Mouse (Mus musculus) T-helper 2 cell (primary cell): ENCODE data around the gene Tmem203.

ENCODE experiments used
- in situ Hi-C: fragments of 300-600 bp; cut with MboI, MseI; formaldehyde crosslinking; loops from one replicate; pipeline ENCODE4 v1.15.1; 2025; ENCODE audit warnings: high pct_unique_total_duplicates

Tmem203 gene

DNA sequence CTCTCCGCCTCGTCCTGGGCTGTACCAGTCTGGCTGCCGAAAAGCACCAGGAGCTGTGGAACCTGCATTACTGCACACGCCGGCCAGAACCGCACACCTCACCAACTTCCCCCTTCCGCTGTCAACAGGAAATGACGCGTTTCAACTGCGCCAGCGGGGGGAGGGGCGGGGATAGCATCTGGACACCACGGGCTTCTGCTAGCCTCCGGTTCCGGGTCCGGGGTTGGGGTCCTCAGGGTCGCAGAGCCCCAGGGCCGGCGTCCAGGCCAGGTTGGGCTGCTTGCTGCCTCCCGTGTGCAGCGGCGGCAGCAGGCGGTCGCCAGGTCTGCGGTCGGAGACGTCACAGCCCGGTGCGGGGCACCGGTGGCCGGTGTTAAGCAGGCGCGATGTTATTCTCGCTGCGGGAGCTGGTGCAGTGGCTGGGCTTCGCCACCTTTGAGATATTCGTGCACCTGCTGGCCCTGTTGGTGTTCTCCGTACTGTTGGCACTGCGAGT is at the start of gene Tmem203:
Gene Tmem203 (plus strand): TSS at position 156 of the 496 bp plus-strand sequence.
- in situ Hi-C loops: loop anchor here (25.0 kb wide), 1 partner anchor 868 kb away; no protein-coding TSS in a partner anchor

DNA sequence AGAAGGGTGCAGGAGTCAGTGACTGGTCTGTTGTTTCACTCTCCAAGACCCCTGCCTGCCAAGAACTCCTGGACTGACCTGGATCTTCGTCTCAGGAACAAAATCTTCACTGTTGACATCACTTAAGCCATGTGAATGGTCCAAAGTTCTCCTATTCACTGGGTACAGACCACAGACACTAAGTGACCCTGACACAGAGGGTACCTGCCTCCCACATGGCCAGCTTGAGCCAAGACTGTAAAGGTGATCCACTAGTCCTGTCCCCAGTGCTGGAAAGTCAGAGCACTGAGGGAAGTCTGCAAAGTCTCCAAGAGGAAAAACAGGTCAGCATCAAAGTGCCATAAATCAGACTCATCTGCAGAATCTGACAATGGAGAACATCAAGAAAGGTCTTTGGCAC is 47.6 kb upstream of the Tmem203 start:
- in situ Hi-C loops: no loop called here

- in situ Hi-C loops: no loop called here
These were observed 44.6 kb upstream of the Tmem203 start for GRCm38 (mm10) chr2:25210686-25211085.

GRCm38 (mm10) chr2:25211121-25211670 is 44.0 kb upstream of the Tmem203 start, which contains the start of gene Nelfb:
Gene Nelfb, minus strand, starts transcription at chr2:25211489.
- in situ Hi-C loops: no loop called here

DNA sequence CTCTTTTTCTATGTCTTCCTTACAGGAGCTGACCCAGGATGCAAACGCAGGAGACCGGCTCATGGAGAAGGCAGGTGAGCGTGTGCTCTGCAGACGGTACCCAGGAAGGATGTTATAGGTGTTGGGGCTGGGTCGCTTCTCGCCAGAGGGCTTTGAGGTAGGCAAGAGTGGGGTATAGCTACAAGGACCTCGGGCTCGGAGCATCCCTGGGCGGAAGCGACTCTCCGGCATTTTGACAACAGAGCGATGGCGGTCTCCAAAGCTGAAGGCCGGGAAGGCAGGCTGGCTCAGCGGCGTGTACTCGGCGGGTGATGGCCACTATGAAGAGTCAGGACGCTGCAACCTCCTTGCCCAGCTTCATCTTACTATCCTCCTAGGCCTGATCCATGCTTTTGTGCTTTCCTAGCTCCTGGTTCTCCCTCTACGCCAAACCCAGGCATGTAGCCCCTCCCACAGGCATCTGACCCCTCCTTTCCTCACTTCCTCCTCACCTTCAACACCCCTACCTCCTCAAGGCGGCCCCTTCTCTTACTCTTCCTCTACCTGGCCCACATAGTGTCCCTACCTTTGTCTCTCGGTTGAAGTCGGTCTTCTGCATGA is 41.9 kb upstream of the Tmem203 start:
- in situ Hi-C loops: no loop called here

DNA sequence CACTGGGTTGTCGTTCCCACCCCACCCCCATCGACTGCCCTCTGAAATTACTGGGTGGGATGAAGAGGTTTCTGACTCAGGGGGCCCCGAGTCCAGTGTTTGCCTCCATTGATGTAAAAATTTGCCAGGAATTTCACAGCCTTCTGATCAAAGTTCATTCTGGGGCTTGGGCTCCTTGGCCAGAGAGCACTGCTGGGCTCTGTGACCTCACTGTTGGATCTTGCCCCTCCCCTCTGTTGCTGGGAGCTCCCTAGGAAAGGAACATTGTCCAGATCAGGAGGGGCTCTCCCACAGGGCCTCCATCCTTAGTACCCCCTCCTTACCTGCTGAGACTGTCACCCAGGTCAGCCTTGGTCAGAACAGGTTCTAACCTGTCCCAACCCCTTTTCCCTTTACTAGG is 40.8 kb upstream of the Tmem203 start, which contains the start of gene Stpg3:
Gene Stpg3 (minus strand): TSS at position 194 of the 400 bp plus-strand sequence.
- in situ Hi-C loops: no loop called here

DNA sequence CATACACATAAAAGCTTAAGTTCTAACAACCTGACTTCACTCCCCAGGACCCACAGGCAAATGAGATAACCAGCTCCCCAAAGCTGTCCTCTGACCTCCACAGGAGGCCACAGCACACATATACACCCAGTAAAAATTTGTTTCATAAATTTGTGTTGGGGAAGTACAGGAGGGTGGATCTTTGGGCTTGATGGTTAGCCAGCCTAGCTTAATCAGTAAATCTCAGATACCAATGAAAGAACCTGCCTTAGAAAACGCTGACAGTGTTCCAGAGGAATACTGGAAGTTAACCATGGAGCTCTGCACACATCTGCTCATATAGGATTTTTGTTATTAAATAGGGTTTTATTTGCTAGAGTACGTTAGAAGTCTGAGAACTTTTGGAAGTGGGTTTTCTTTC is 37.6 kb upstream of the Tmem203 start:
- in situ Hi-C loops: no loop called here

DNA sequence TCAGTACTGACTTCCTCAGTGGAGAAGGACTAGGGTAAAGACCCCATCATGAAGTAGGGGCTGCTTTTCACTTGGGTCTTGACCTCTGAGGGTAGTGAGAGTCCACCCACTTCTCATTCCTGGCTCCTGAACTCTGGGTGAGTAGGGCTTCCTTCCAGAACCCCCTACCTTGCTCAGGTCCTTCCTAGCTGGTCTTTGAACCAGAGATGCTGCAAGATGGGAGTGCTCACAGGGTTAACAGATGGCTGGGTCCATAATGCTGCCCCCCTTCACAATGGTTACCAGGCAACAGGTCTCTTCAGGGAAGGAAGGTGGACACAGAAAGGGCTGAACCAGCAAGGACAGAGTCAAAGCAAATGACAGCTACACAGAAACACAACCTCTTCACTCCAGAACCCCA is 36.8 kb upstream of the Tmem203 start, which contains the start of gene Fam166a:
Gene Fam166a (plus strand): TSS at position 301 of the 400 bp plus-strand sequence.
- in situ Hi-C loops: no loop called here

DNA sequence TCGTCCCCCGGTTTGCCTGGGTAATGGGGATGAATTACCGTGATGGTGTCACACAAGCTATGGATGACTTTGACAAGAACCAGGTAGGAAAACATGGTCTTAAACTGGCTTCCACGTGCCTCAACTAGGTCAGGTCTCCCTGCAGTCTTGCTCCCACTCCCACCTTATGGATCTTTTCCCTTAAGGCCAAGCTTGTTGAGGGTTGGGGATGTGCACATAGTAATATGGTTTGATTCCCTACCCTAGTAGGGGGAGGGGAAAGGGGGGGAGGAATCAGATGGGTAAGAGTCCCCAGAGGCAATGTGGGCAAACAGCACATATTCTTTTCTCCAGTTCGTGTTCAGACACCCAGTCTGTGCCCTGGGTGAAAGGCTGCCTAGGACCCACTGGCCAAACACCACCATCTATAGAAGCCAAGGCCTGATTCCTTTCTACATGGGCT is 33.9 kb upstream of the Tmem203 start:
- in situ Hi-C loops: no loop called here

DNA sequence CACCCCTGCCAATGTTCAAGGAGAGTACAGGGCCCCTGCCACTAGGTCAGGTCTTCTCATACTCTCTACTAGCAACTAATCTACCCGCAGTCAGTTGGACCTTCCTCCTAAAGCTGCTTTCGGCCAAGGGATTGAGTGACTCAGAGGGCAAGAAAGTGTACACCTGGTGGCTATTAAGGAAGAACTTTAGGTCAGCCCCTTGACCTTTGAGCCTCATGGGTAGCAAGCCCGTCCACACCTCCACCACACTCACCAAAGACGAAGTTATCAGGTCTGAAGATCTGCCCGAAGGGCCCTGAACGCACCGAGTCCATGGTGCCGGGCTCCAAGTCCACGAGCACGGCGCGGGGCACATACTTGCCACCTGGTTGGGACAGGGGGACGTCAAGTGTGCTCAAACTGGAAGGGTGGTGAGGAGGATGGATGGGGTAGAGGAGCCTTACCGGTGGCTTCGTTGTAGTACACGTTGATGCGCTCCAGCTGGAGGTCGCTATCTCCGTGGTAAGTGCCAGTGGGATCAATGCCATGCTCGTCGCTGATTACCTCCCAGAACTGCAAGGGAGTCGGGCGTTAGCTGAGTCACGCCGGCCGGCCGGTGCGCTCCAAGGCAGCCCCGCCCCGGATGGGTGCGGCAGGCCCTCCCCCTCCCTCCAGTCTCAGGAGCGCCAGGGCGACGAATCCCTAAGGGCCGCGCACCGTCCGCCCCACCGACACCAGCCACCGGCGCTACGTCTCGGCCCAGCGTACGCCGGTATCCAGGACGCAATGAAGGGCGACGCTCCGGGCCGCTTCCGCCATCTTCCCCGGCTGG is 31.4 kb upstream of the Tmem203 start:
- in situ Hi-C loops: no loop called here

GRCm38 (mm10) chr2:25224492-25224765 is 30.8 kb upstream of the Tmem203 start, which contains the start of gene Tubb4b:
Gene Tubb4b, minus strand, starts transcription at chr2:25224702.
- in situ Hi-C loops: no loop called here

DNA sequence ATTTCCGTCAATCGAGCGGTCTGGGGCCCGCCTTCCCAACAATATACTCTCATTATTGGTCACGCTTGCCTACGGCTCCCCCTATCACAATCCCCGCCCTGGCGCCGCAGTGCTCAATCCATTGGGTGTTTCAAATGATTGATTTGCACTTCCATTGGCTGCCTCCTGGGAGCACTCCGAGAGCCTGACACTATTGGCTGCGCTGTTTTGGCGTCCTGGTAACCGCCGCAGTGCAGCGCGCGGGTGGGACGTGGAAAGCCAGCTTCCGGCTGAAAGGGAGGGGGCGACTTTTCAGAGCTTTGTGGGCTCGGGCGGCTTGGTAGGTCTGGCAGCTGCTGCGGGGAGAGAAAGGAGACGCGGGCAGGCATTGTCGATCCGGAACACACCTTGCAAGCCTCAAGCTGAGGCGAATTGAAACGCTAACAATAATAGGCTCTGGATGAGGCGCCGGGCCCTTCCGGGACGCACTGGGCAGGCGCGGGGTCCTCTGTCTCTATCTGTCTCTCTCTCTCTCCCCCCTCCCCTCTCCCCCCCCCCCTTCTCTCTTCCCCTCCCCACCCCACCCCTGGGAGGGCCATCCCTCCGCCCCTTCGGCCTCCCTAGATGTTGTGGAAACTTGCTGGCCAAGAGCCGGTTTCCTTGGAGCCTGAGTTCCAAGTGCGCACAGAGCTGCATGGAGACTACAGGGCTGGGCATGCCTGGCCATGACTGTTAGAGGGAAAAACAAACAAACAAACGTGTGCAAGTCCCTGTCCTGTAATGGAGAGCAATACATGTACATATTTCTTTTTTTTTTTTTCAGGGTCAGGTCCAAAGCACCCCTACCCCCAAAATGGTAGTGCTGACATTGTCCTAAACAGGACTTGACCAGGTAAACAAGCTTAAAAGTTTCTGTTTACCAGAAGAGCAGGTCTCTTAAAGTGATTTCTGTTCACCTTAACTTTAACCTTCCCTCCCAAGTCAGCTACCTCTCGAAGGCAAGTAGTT is 30.2 kb upstream of the Tmem203 start:
- in situ Hi-C loops: loop anchor here (5.0 kb wide), 1 partner anchor 33 kb away; no protein-coding TSS in a partner anchor

- in situ Hi-C loops: loop anchor here (5.0 kb wide), 1 partner anchor 34 kb away; no protein-coding TSS in a partner anchor
These were observed 29.3 kb upstream of the Tmem203 start for GRCm38 (mm10) chr2:25225811-25226379.

DNA sequence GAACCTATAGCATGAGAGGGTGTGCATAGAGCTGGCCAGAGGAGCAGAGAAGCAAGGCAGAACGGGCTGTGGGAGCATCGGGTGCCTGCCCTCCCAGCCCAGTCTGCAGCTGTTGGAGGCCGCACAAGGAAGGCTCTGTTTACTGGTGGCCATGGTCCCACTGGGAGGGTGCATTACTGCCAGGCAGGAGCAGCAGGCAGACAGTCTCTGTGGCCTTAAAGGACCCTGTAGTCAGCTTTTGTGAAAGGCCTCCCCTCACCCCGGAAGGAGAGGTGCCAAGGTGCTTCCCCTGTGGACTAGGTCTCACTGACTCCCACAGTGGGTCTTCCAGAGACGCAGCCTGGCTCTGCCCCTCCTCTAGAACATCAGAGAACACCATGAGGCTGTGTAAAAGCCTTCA is 28.4 kb upstream of the Tmem203 start:
- in situ Hi-C loops: loop anchor here (5.0 kb wide), 1 partner anchor 35 kb away; no protein-coding TSS in a partner anchor

DNA sequence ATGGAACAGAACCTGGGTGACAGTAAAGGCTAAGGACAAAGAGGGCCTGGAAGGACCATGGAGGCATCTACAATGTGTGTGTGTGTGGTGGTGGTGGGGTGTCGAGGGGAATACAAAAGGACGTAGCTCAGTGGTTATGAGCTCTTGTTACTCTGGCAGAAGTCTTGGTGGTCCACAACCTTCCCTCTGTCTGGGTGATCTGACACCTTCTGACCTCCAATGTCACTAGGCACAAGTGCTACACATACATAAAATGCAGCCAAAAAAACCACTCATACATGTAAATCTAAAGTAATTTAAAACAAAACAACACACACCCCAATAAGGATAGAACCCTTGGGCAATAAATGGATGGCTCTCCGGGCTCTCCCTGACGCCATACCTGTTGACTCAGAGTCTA is 27.8 kb upstream of the Tmem203 start:
- in situ Hi-C loops: loop anchor here (5.0 kb wide), 1 partner anchor 35 kb away; no protein-coding TSS in a partner anchor

- in situ Hi-C loops: loop anchor here (5.0 kb wide), 1 partner anchor 36 kb away; no protein-coding TSS in a partner anchor
These were observed 26.8 kb upstream of the Tmem203 start for GRCm38 (mm10) chr2:25228431-25228889.

DNA sequence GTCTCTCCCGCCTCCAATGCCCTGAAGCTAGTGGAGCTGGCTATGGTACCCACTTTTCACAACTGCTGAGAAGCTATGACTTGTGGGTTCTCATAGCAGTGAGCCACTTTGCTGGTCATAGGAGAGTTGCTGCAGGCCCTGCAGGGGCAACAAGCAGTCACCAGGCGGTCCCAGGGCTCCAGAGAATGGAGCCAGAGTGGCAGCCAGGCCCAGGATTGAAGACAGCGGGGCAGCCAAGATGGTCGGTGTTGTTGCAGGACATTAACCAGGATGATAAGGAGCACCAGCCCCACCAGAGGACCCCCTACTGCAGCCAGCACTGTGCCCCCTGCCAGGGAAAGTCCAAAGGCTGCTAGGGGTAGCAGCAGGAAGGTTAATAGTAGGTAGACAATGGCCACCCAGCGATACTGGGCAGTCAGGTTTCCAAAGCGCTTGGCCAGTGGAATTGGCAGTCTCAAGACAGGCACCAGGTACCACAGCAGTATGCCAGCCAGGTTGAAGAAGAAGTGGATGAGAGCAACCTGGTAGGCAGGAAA is 26.2 kb upstream of the Tmem203 start:
- in situ Hi-C loops: loop anchor here (5.0 kb wide), 1 partner anchor 37 kb away; no protein-coding TSS in a partner anchor

- in situ Hi-C loops: loop anchor here (5.0 kb wide), 1 partner anchor 37 kb away; no protein-coding TSS in a partner anchor
These were observed 25.7 kb upstream of the Tmem203 start for GRCm38 (mm10) chr2:25229582-25229981.

- in situ Hi-C loops: no loop called here
These were observed 24.7 kb upstream of the Tmem203 start for GRCm38 (mm10) chr2:25230581-25230980.

- in situ Hi-C loops: no loop called here
These were observed 24.2 kb upstream of the Tmem203 start for GRCm38 (mm10) chr2:25231038-25231437.
